Mouse (Mus musculus) left cerebral cortex, adult 9 months (tissue): Measurements from ENCODE around the gene Bcl2a1d.
"Not testable (repeated sequence)": the region's sequence is repeated elsewhere in the genome, so short reads cannot be mapped to it uniquely, and the experiment has no call there.

Experiments used
- DNase-seq, 2 experiments: peaks; one replicate each; pipeline ENCODE4 v3.0.0; 2022; ENCODE audit warnings: low spot score in 2 of 2

The Bcl2a1d gene

GRCm38 (mm10) chr9:88731728-88732127 is at the start of gene Bcl2a1d:
Gene Bcl2a1d (minus strand): TSS chr9:88731914.
- not testable (repeated sequence) for DNase-seq

DNA sequence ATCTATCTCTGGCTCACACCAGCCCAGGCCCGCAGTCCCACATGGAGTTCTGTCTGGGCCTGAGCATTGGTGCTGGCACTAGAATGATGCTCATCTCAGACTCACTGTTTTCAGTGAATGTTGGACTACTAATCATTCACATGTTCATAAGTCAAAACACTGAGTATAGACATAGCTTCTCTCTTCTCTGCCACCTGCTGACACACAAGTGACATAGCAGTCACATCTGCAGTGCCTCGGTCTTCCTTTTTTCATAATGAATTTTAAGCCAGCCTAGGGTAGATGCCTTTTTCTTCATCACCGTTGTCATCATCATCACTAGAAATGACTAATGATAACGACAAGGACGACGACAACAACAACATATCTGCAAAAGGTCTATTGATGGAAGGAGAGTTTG is 38.5 kb upstream of the Bcl2a1d start:
- not testable (repeated sequence) for DNase-seq

GRCm38 (mm10) chr9:88769470-88769869 is 37.8 kb upstream of the Bcl2a1d start:
- DNase-seq: not testable (repeated sequence)

GRCm38 (mm10) chr9:88746687-88747086 is 15.0 kb upstream of the Bcl2a1d start:
- DNase-seq: peak in 1 of 2 experiments; percentile 53

DNA sequence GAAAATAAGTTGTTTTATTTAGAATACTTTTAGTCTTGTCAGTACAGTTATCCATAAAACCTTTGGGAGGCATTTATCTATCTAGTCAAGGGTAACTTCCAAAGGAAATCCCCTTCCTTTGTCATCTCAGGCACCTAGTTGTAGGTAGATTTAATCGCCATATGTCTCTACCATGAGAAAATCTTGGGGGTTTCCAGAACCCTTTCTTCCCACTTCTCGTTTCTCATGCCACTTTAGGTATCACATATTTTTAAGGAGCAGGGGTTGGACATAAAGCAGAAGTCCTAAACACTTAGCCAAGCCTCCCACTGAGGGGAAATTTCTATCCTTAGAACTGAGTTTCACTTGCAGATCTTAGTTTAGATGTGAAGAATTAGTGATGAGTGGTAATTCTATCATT is 14.3 kb upstream of the Bcl2a1d start:
- DNase-seq: not testable (repeated sequence)

DNA sequence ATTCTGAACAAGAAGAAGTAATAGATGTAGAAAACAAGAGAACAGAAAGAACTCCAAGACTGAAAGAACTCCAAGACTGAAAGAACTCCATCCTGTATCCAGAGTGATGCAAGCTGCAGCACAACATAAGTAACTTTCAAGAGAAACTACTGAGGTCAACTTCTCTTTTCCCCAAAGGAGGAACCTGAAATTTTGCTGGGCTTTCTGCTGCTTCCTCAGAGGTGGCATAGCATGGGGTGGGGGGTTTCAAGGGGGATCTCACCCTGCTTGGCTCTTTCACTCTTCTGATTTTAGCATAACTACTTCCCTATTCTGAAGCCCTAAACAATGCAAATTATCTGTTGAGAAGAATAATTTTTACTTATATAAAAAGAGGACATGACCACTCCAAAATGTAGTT is 3.6 kb upstream of the Bcl2a1d start:
- DNase-seq: not testable (repeated sequence)

GRCm38 (mm10) chr9:88733182-88733581 is 1.5 kb upstream of the Bcl2a1d start:
- DNase-seq: not testable (repeated sequence)

GRCm38 (mm10) chr9:88732334-88732733 is 620 bp upstream of the Bcl2a1d start:
- DNase-seq: not testable (repeated sequence)

DNA sequence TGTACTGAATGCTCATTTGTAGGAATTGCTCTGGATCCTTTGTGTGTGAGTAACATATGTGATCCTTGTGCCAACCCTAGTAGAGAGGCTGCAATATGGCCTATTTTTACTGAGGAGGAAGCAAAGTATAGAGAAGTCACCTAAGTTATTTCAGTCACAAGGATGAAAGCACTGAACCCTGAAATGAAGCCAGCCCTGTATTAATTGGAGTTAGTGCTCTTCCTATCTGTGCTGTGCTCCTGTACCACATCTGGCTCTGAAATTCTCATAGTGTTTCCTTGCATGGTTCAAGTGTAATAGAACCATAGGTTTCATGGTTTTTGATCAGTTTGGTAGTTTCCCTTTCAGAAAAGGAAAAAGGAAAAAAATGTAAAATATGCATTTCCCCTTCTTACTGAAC is 3.4 kb downstream of the Bcl2a1d start:
- not testable (repeated sequence) for DNase-seq

DNA sequence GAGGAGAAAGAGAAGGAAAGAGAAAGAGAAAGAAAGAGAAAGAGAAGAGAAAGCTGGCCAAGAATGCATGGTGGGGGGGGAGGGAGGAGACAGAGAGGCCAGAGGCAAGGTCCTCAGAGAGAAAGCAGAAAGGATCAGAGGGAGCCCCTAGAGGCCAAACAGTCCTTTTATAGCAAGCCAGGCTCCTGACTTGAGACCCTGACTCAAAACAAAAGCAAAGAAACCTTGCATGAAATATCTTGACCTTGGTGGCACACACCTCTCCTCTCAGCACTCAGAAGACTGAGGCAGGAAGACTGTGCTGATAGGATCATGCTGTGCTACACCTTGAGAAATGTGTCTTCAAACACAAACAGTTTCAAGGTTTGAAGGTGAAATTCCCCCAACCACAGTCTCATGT is 10.1 kb downstream of the Bcl2a1d start:
- not testable (repeated sequence) for DNase-seq

DNA sequence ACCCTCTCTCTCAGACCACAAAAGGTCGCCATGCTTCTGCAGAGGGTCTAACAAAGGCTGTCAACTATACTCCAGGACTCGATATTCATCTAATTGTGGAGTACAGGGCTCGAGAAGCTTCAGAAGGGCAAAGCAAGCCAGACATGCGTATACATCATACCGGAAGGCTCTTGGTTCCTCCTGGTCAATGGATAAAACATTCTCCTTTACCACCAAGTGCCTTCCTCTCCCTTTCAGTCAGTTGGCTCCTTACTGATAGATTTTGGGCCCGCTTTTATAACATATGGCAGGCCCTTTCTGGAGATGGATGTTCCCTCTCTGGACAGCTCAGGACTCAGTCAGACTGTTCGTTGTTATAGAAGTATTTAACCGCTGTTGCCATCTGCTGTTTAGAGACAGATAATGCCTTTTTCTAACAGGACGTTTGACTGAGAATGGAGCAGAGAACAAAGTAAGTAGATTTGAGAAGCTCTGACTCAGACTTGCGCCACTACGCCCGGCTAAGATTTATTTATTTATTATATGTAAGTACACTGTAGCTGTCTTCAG is 11.7 kb downstream of the Bcl2a1d start, which contains the start of gene Mthfsl:
Gene Mthfsl, minus strand, starts transcription at position 308 of the 549 bp plus-strand sequence.
- peak in 1 of 2 experiments; percentile 57 for DNase-seq

DNA sequence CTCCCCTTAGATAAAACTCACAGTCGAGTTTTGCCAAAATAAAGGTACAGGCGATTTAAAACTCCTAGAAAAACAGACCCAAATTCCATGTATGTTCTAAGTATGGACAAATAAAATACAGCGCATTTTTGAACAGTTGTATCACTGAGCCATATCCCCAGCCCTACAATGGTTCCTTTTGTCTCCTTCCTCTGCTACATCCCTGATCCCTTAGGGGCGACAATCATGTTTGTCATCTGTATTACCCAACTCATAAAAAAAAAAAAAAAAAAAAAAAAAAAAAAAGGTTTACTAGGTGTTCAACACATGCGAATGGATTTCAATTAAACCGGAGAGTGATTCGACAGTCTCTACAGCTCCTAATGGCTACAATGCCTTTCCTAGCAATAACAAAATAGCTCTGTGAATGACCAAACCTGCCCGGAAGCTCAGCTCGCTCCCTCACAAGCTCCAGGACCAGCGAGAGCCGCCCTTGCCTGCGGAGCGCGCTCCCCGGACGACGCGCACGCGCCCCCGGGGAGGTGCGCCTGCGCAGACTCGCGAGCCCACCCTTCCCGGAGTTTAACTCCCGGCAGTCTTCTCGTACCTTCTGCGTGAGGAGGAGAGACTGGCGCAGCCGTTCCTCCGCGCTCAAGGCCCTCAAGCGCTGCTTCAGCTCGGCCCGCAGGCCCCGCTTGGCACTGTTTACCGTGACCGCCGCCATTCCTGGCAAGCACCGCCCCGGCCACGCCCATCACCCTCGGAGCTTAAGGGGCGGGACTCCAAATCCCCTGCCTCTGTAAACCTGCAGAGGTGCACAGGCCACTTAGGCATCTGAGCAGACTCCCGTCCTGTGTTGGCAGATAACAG is 12.4 kb downstream of the Bcl2a1d start:
- DNase-seq: peak in 1 of 2 experiments; percentile 32

DNA sequence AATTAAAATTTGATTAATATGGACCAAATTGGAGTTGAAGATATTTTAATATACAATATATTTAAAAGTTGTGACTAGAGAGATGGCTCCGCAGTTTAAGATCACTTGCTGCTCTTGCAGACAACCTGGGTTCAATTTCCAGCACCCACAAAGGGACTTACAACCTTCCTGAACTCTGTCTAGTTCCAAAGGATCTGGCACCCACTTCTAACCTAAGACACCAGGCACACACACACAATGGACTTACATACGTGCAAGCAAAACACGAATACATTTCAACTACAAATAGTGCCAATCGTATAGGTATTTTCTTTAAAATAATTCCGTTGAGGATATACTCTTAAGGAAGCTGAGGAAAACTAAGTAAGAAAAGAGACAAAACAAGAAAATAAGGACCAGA is 13.1 kb downstream of the Bcl2a1d start:
- not testable (repeated sequence) for DNase-seq

DNA sequence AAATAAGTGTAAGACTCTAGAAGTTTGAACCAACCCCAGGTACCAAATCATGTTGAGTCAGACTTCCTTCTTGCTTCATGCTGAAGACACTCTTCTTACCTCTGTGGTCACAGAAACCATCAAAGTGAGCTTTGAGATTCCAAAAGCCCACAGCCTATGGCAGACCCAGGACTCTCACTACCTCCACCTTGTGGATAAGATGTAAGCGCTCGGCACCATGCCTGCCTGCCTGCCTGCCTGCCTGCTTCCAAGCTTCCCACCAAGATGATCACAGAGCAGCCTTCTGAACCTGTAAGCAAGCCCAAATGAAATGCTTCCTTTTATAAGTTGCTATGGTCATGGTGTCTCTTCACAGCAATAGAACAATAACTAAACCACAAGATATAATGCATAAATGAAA is 13.6 kb downstream of the Bcl2a1d start:
- DNase-seq: peak in 1 of 2 experiments; percentile 44

GRCm38 (mm10) chr9:88714515-88714914 is 17.2 kb downstream of the Bcl2a1d start:
- not testable (repeated sequence) for DNase-seq

DNA sequence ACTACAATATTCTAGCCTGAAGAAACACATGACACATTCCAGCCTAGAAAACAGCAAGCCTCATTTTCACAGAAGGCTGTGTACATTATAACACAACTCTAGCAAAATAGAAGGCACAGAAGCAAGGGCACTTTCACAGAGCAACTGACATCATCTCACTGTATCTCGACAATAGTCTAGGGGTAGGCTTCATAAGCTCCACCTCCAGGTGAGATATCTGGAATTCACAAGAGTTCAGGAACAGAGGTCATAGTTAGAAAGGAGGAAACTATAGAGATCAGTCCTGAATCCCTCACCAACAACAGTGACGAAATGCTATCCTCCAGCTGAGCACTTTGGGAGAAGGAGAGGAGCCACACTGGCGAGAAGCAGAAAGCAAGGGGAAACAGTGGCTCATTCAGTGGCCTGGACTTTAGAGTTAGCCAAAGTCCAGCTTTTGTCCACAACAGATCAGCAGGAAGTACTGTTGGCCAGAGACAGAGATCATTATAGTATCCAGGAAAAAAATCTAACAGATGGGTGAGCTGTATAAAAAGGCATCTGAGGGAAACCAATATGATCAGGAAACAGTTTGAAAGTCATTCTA is 19.5 kb downstream of the Bcl2a1d start:
- not testable (repeated sequence) for DNase-seq

- not testable (repeated sequence) for DNase-seq
Measured at GRCm38 (mm10) chr9:88710910-88711438, 20.7 kb downstream of the Bcl2a1d start.

GRCm38 (mm10) chr9:88710439-88710838 is 21.3 kb downstream of the Bcl2a1d start:
- not testable (repeated sequence) for DNase-seq

DNA sequence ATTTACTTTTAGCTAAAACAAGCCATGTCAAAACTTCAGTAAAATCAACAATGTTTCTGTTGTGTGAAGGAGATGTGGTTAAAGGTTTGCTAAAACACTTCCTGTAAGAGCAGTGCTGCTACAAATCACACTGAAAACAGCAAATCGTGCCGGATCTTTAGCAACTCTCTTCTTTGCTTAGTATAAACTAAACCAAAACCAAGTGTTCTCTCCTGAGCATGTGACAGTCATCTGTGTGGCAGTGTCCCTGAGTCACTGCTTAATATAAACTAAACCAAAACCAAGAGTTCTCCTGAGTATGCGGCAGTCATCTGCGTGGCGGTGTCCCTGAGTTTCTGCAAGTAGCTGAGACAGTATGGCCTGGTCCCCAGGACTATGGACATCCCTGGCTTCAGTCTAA is 21.9 kb downstream of the Bcl2a1d start:
- DNase-seq: peak in 1 of 2 experiments; percentile 43

DNA sequence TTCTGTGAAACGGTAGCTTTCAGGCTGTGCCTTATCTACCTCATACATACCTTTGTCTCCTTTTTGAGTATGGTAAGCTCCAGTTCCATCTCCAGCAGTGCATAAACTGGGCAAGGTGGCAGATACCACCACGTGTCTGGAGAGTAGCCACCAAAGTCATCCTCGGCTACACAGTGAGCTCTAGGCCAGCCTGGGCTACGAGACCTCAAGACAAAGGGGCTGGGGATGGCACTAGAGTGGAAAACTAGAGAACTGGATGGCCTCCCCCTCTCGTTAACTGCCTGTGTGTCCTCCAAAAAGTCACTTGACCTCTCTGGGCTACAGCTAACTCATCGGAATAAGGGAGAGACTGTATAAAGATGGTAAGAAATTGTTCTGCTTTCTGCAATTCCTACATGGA is 22.4 kb downstream of the Bcl2a1d start:
- DNase-seq: no peak

DNA sequence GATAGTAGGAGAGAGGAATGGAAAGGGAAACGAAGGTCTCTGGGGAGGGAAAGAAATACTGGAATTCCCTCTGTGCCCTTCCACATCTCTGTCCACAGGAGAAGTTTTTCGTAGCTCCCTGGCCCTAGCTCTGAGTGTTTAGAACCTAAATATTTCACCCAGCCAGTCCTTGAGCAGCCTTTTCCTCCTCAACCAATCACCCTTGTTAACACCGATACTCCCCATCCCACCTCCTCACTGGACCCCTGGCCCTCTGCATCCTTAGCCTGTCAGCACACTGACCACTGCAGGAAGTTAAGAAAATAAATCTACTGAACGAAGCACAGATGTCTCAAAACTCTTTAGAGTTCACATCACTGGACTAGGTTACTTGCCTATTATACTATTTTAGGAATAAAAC is 25.0 kb downstream of the Bcl2a1d start:
- no peak for DNase-seq

DNA sequence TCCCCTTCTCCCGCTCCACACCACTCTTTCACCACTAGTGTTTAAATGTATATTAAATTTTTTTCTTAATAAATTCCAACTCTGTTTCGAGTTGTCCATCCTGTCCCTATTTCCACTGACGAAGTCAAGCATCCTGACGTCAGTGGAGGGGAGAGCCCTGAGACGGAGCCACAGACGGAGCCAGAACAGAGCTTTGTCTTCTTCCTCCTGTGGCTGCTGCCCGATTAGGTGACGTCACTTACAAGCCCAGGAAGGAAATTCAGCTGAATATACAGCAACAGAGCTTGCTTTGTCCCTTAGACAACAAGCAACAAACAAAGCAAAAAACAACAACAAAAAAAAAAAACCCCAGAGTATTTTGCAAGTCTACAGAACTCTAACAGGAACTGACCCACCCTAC is 26.6 kb downstream of the Bcl2a1d start:
- not testable (repeated sequence) for DNase-seq
